Mouse (Mus musculus): ENCODE results near the gene Tmem185b.

GRCm38 (mm10) chr1:119503181-119503580, 22.8 kb upstream of the Tmem185b start:
- TF ChIP-seq CTCF (IDR thresholded peaks at IDR 0.05; ENCODE audit: low read depth, low read length) = no peak
- TF ChIP-seq TAL1 (conservative IDR thresholded peaks at IDR 0.05; ENCODE audit: low read depth, low read length) = no peak
- TF ChIP-seq GATA1 (IDR thresholded peaks at IDR 0.05; ENCODE audit: borderline replicate concordance, low read length) = no peak
- no peak for TF ChIP-seq POLR2AphosphoS5 (IDR thresholded peaks at IDR 0.05; ENCODE audit: insufficient replicate concordance, low read depth, low read length)

Measured in G1E (cell line).